Mouse (Mus musculus) bone marrow macrophage, adult 2 months (primary cell): ENCODE measurements around the gene Rph3a. TPM values are rescaled to one million over a fixed set of nuclear protein-coding genes. Genes with fewer than 3 reads are reported as not detected.

Experiments used
- H3K27ac ChIP-seq: 2 replicates; pipeline ENCODE4 v1.5.1; 2012; ENCODE audit warnings: low read depth, low read length; ENCODE audit not compliant: insufficient read depth
- H3K4me1 ChIP-seq: 2 replicates; pipeline ENCODE4 v1.6.1; 2012; ENCODE audit warnings: low read length; ENCODE audit not compliant: control insufficient read depth, insufficient read depth
- H3K4me3 ChIP-seq: 2 replicates; pipeline ENCODE4 v1.5.1; 2012; ENCODE audit warnings: mild to moderate bottlenecking, low read length, moderate library complexity; ENCODE audit not compliant: insufficient read depth
- CTCF ChIP-seq: IDR thresholded peaks from 2 replicates; pipeline ENCODE4 v1.5.1; 2012; ENCODE audit warnings: low read depth, mild to moderate bottlenecking, low read length, moderate library complexity
- POLR2A ChIP-seq: IDR thresholded peaks from 2 replicates; pipeline ENCODE4 v1.6.1; 2012; ENCODE audit warnings: mild to moderate bottlenecking, low read depth, low read length, borderline replicate concordance
- polyA plus RNA-seq: library from polyadenylated mRNA; stranded (reverse); fragments of >200 nt; gene quantifications from 2 replicates; pipeline ENCODE4 v1.2.4, GENCODE M21; 2012; ENCODE audit not compliant: missing spikeins, insufficient read depth, insufficient read length

Gene Rph3a
- polyA plus RNA-seq, 1 experiment: not detected

DNA sequence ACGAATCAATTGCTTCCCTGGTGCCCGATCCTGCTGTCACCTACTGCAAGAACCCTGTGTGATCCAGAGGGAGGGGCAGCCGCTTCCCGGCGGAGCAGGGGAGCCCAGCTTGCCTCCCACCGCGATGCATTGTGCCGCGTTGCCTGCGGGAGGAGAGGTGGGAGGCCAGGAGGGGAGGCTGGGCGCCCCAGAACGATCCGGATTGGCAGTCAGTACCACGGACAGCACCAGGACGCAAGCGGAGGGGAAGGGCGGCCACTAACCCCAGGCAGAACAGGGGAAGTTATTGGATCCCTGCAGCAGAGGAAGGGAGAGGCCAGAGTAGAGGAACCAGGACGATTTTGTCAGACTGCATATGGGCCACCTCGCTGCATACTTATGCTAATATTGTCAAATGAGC lies 486 bp downstream of the Rph3a start:
- no peaks in the 10 kb centered on the region for H3K4me1 ChIP-seq
- no peak overlapping the region for H3K27ac ChIP-seq
- H3K4me3 ChIP-seq: no peak overlapping the region
- TF ChIP-seq CTCF (no peak), POLR2A (no peak)

DNA sequence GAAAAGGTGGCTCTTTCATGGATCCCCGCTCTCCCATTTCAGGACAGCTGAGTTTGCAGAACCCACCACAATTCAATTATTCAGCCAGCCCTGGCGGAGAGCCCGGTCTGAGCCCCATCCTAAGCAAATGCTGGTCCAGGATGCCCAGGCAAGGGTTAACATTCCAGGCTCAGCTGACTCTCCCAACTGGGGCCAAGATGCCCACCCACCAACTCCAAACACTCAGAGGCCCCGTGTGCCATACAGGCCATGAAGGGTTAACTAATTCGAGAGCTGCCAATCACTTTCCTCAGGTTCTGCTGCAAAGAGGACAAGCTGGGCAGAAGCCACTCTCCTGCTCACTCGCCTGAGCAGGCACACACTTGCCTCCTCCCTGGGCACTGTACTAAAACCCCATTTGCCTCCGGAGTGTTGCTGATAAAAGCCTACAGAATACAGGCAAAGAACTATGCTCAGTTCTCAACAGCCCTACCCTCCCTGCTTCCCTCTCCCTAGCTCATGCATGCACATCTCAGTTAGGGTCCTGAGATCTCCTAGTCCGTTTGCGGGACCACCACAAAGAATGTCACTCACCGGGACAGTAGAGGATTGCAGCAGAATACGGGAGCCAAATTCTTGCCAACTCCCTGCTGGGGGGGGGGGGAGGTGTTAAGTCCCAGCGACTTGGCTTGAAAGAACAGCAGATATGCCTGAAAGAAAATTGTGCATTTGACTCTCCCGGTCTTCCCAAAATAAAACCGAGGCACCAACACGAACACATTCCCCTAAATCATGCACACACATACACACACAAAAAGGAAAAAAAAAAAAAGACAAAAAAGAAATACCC lies 1.3 kb downstream of the Rph3a start:
- peaks cover under 1% of the 10 kb centered on the region; the same call in 1 of the 2 replicates for H3K4me1 ChIP-seq
- H3K27ac ChIP-seq: no peak overlapping the region
- no peak for TF ChIP-seq POLR2A
- TF ChIP-seq CTCF: no peak
- no peak overlapping the region for H3K4me3 ChIP-seq

DNA sequence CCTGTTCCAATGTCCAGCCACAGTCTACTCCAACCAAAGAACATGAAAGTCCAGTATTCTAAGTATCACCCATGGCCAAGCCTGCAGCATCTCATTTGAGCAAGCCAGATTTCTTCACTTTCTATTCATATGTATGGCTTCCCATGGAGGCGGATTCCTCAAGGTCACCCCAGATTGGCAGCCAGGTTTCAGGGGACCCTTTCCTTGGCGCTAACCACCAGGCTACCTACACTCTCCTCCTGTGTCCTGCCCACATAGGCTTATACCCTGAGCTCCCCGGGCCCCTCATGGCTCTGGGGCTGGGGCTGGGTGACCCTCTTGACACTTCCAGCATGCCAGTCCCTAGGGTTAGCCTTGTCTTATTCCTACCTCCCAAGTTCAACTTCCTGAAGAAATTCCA lies 2.3 kb downstream of the Rph3a start:
- Histone ChIP-seq H3K4me3 (no peak overlapping the region), H3K4me1 (peaks cover 3% of the 10 kb centered on the region; the same call in 1 of the 2 replicates)
- TF ChIP-seq CTCF: no peak

DNA sequence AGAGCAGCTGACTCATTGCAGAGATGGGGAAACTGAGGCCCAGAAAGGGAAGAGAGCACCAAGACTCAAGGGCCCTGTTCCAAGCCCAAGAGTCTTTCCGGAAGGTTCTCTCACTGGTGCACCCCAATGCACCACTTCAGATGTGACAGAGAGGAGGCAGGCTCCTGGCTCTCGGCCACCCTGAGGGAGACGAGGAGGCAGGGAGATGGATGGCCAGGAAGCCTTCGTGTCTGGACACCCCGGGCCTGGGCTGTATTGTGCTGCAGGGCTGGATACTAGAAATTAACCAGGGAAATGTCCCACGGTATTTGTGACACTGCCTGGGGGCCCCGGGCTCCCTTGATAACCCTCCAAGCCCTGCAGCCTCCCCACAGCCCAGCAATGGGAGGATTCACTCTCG lies 2.8 kb downstream of the Rph3a start:
- H3K27ac ChIP-seq: no peak overlapping the region
- peaks cover 3% of the 10 kb centered on the region; the same call in 1 of the 2 replicates for H3K4me1 ChIP-seq
- TF ChIP-seq CTCF (no peak), POLR2A (no peak)
- H3K4me3 ChIP-seq: no peak overlapping the region

More for the DNA sequence above, 2.3 kb downstream of the Rph3a start:
- no peak overlapping the region for H3K27ac ChIP-seq

DNA sequence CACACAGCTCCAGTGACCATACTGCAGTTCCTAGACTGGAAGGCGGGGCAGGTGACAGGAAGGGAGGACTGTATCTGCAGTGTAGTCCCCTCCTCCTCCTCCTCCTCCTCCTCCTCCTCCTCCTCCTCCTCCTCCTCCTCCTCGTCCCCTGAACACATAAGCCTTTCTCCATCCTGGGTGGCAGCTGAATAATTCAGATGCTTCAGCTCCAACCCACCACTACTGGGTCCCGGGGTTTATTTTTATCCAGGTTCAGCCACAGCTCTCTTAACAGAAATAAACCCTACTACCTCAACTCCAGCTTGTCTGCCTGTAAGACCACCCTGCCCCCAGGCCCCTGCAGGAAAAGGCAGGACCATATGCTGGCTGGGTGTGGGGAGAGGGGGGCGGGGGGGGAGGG lies 3.7 kb downstream of the Rph3a start:
- Histone ChIP-seq H3K4me1 (peaks cover 3% of the 10 kb centered on the region; the same call in 1 of the 2 replicates), H3K27ac (no peak overlapping the region), H3K4me3 (no peak overlapping the region)
- TF ChIP-seq CTCF (no peak), POLR2A (no peak)

DNA sequence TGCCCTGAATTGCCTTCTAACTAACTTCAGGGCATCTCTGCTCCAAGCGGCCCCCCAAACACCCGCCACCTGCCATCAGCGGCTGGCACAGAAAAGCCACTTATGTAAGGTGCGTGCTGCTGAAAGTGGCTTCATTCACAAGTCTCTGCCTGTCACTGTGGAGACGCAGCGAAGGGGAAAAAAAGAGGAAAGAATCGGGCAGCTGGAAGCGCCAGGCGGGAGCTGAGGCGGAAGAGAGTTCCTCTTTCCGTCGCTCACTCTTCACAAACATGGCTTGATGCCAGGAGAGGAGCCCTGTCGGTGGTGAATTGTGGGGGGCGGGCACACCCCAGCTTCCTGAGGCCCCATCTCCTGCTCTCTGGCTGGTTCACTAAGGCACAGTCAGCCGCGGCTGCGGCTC lies 6.1 kb downstream of the Rph3a start:
- H3K4me3 ChIP-seq: no peak overlapping the region
- no peak overlapping the region for H3K27ac ChIP-seq
- TF ChIP-seq CTCF (no peak), POLR2A (no peak)
- H3K4me1 ChIP-seq: peaks cover 3% of the 10 kb centered on the region; the same call in 1 of the 2 replicates

DNA sequence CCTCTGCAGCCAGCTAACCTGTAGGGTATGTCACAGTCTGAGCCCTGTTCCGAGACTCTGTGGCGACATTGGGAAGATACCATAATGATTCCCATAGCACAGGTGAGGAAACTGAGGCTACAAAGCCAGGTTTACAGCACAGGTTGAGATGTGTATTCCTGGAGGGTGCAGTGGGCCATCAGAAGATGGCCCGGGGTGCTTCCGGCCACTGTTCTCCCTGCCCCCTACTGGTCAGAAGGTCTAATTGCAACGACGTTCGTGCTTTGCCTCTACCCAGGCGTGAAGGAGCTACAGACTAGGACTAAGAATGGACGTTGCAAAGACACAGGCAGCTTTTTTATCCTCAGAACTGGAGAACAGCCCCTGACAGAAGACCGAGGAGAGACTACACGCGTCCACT lies 10.3 kb downstream of the Rph3a start:
- H3K27ac ChIP-seq: no peak overlapping the region
- H3K4me1 ChIP-seq: peaks cover 3% of the 10 kb centered on the region; the same call in 1 of the 2 replicates
- H3K4me3 ChIP-seq: no peak overlapping the region
- TF ChIP-seq CTCF (peak; percentile 70), POLR2A (no peak)

DNA sequence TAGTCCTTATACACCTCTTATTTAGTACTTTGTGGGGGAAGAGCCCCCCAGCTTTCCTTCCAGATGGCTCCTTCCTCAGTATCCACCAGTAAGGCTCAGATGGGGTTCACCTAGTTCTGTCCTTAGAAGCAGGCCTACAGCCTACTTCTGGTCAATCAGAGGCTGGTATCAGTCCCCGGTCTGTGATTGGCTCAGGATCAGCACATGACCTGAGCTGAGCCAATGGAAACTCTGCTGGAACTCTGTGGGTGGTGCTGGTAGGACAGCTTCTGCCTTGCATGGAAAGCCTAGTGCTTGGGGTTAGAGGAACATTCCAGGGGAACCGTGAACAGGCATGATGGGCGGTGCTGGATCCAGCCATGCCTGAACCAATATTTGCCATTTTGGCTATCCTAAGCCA lies 21.5 kb downstream of the Rph3a start:
- H3K27ac ChIP-seq: no peak overlapping the region
- TF ChIP-seq POLR2A: no peak
- no peak for TF ChIP-seq CTCF
- no peaks in the 10 kb centered on the region for H3K4me1 ChIP-seq
- no peak overlapping the region for H3K4me3 ChIP-seq

DNA sequence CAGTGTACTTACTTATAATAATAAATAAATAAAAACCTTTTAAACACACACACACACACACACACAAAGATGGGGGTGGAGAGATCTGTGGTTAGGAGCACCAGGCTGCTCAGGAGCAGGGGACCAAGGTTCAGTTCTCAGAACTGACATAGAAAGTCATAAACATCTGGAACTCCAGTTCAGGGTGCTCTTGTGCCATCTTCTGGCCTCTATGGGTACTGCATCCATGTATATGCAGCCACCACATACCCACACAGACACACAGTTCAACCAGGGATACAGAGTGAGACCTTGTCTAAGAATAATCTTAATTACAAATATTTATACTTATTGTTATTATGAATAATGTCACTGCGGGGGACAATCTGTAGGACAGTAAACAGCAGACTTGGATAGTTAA lies 26.9 kb downstream of the Rph3a start:
- Histone ChIP-seq H3K4me3 (no peak overlapping the region), H3K4me1 (no peaks in the 10 kb centered on the region), H3K27ac (no peak overlapping the region)
- TF ChIP-seq POLR2A (no peak), CTCF (peak; percentile 41; the same call in 1 of the 2 replicates)

DNA sequence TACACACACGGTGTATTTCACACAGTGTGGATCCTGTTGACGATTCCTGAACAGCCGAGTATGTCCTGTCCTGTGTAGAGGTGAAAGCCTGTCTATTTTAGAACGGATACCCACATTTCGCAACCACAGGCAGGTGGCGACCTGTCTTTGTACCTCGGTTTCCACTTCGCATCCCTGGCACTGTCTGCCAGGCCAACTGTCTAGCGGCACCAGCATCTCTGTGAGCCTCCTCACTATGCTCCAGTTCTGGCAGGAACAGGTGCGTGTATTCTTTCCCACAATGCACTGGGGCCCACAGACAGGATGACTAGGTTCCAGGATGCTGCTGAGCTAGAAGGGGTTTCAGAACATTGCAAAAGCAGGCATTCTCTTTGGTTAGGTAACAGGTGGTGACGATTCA lies 28.7 kb downstream of the Rph3a start:
- Histone ChIP-seq H3K27ac (no peak overlapping the region), H3K4me3 (no peak overlapping the region), H3K4me1 (no peaks in the 10 kb centered on the region)
- TF ChIP-seq CTCF (no peak), POLR2A (no peak)

DNA sequence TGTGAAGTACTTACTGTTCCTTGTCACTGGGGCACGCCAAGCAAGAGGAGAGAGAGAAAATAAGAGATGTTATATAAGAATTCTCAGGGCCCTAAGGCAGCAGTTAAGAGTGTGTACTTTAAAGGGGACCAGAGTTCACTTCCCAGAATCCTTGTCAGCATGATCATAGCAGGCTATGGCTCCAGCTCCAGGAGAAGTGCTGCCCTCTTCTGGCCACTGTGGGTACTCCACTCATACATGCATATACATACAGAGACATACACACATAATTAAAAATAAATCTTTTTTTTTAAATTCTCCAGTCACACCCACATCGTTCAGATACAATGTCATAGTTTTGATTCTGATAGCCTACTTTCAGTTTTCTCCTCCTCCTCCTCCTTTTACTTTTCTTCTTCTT lies 29.8 kb downstream of the Rph3a start:
- no peak overlapping the region for H3K4me3 ChIP-seq
- TF ChIP-seq POLR2A: no peak
- TF ChIP-seq CTCF: no peak; the same call in 1 of the 2 replicates
- no peaks in the 10 kb centered on the region for H3K4me1 ChIP-seq
- no peak overlapping the region for H3K27ac ChIP-seq
